ENCODE assay signal across 20 mouse cellular contexts in the genomic region with DNA sequence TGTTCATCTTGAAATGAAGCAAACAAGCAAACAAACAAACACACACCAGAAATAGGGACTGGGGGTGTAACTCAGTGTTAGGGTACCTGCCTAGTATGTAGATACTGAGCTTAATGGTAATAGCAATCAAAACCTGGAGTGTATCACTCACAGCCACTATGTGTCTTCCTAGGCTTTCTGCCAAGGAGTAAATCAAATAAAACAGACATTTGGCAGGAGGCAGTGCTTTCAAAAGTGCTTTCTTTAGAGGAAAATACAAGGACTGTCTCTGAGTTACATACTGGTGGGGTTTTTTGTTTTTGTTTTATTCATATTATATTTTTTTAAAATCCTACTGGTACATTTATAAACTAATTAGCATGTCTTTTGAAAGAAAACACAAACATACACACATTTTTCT. TPM values are rescaled to one million over a fixed set of nuclear protein-coding genes. Genes with fewer than 3 reads are reported as not detected.
"Had no signal": no experiment of that assay in that cellular context is flagged by ENCODE, and none has a peak within 500 bp of the region (broad histone marks: within the 10 kb centered on the region; RNA-seq: fewer than 3 reads in every experiment).

No protein-coding gene starts in this region.

- ATAC-seq: liver, postnatal 0 days had no signal

- H3K4me2 ChIP-seq: liver, embryonic 13.5 days had no signal

- H3K27ac ChIP-seq: left cerebral cortex, adult 2 months; limb, embryonic 10.5 days; liver, embryonic 13.5 days; midbrain, embryonic 10.5 days; stomach, postnatal 0 days had no signal

- H3K9me3 ChIP-seq: limb, embryonic 10.5 days; liver, embryonic 13.5 days; midbrain, embryonic 10.5 days had no signal

- H3K4me1 ChIP-seq: limb, embryonic 10.5 days; liver, embryonic 13.5 days had no signal

- H3K4me3 ChIP-seq: left cerebral cortex, adult 2 months; limb, embryonic 10.5 days; liver, embryonic 13.5 days; midbrain, embryonic 10.5 days; myocyte had no signal

- DNase-seq: kidney, adult 18-20 months; kidney, postnatal 10 days; kidney, postnatal 4 days; liver, embryonic 13.5 days; liver, postnatal 0 days; midbrain, embryonic 14.5 days had no signal

- H3K9ac ChIP-seq: liver, embryonic 13.5 days; liver, postnatal 0 days had no signal

- H3K27me3 ChIP-seq: liver, embryonic 13.5 days had no signal

RNA-seq across cellular contexts. Expression of gene Saa2, which starts 15.8 kb away (rescaled TPM):
- total RNA-seq: layer of hippocampus, adult 8-10 months; layer of hippocampus, postnatal 25 days; left cerebral cortex, adult 2 months; left cerebral cortex, postnatal 14 days; megakaryocyte, adult 5-6 weeks; neutrophil, adult 5-6 weeks had no signal
- polyA plus RNA-seq: kidney, embryonic 14.5 days; liver, embryonic 13.5 days; midbrain, embryonic 14.5 days; myocyte had no signal

RNA-seq across cellular contexts. Expression of gene Saa1, which starts 24.6 kb away (rescaled TPM):
- total RNA-seq: layer of hippocampus, adult 8-10 months; layer of hippocampus, postnatal 25 days; left cerebral cortex, adult 2 months; left cerebral cortex, postnatal 14 days; megakaryocyte, adult 5-6 weeks; neutrophil, adult 5-6 weeks had no signal
- polyA plus RNA-seq: midbrain, embryonic 14.5 days; myocyte had no signal

RNA-seq across cellular contexts. Expression of gene Saa4, which starts 35.0 kb away (rescaled TPM):
- total RNA-seq: layer of hippocampus, adult 8-10 months; layer of hippocampus, postnatal 25 days; left cerebral cortex, adult 2 months; left cerebral cortex, postnatal 14 days; megakaryocyte, adult 5-6 weeks; neutrophil, adult 5-6 weeks had no signal
- polyA plus RNA-seq: intestine, embryonic 14.5 days; kidney, embryonic 14.5 days; limb, embryonic 10.5 days; limb, embryonic 14.5 days; midbrain, embryonic 10.5 days; midbrain, embryonic 14.5 days; myocyte; neural tube, embryonic 11.5 days; stomach, postnatal 0 days had no signal
